9 mouse cellular contexts compared by ENCODE assay signal in genomic region chr6:51379074-51379473, GRCm38 (mm10). TPM values are rescaled to one million over a fixed set of nuclear protein-coding genes. Genes with fewer than 3 reads are reported as not detected.
DNase-seq lines count a peak whose midpoint lies in the region; ATAC-seq lines count a peak whose summit lies in the region.
"Had no signal": no experiment of that assay in that cellular context is flagged by ENCODE, and none has a peak within 500 bp of the region (broad histone marks: within the 10 kb centered on the region; RNA-seq: fewer than 3 reads in every experiment).

No protein-coding gene starts in this region.

- H3K4me1 ChIP-seq in kidney, embryonic 14.5 days (ENCODE audit: control insufficient read depth, insufficient read depth, low read length) = no peaks in the 10 kb centered on the region
- H3K4me1 ChIP-seq in hindbrain, embryonic 15.5 days (replicated peaks) = peaks cover 12% of the 10 kb centered on the region
- peaks cover 15% of the 10 kb centered on the region; the same call in 1 of the 2 replicates for H3K4me1 ChIP-seq in midbrain, embryonic 15.5 days

- no peaks in the 10 kb centered on the region for H3K36me3 ChIP-seq in kidney, embryonic 14.5 days (ENCODE audit: control insufficient read depth, insufficient read depth, low read length)
- no peaks in the 10 kb centered on the region for H3K36me3 ChIP-seq in hindbrain, embryonic 15.5 days
- no peaks in the 10 kb centered on the region for H3K36me3 ChIP-seq in midbrain, embryonic 15.5 days (replicated peaks)
- H3K36me3 ChIP-seq: G1E had no signal

- 0 out of 2 replicates have a peak, but pooled peaks have one; percentile 60 for ATAC-seq in kidney, embryonic 14.5 days (ENCODE audit: low FRiP score, low TSS enrichment)
- no peak for ATAC-seq in hindbrain, embryonic 15.5 days (ENCODE audit: low FRiP score, low read depth)
- ATAC-seq in midbrain, embryonic 15.5 days (replicated peaks) = peak; percentile 52; the same call in 1 of the 2 replicates
- no peak for ATAC-seq in monocyte, adult 5-6 weeks (replicated peaks; ENCODE audit: insufficient number of reproducible peaks, low FRiP score, low TSS enrichment, poor library complexity, severe bottlenecking)
- ATAC-seq in granulocyte monocyte progenitor cell, adult 5-6 weeks (replicated peaks; ENCODE audit: poor library complexity, severe bottlenecking) = no peak

- WGBS in kidney, embryonic 14.5 days = 21% methylated on average over 5 of the region's 5 CpGs
- 4% methylated on average over 5 of the region's 5 CpGs for WGBS in hindbrain, embryonic 15.5 days
- 9% methylated on average over 5 of the region's 5 CpGs for WGBS in midbrain, embryonic 15.5 days

- H3K27ac ChIP-seq in kidney, embryonic 14.5 days (ENCODE audit: low read depth, low read length) = peak overlapping the region; percentile 88
- peak overlapping the region; percentile 96 for H3K27ac ChIP-seq in hindbrain, embryonic 15.5 days (replicated peaks)
- H3K27ac ChIP-seq in midbrain, embryonic 15.5 days = peak overlapping the region; percentile 95

- H3K4me2 ChIP-seq in kidney, embryonic 14.5 days (replicated peaks; ENCODE audit: low read depth, low read length) = peak overlapping the region; percentile 53
- peak overlapping the region; percentile 56 for H3K4me2 ChIP-seq in hindbrain, embryonic 15.5 days
- H3K4me2 ChIP-seq in midbrain, embryonic 15.5 days = peak overlapping the region; percentile 49

- no peaks in the 10 kb centered on the region for H3K9me3 ChIP-seq in kidney, embryonic 14.5 days (ENCODE audit: control insufficient read depth, low read length)
- no peaks in the 10 kb centered on the region for H3K9me3 ChIP-seq in hindbrain, embryonic 15.5 days
- H3K9me3 ChIP-seq in midbrain, embryonic 15.5 days = no peaks in the 10 kb centered on the region
- H3K9me3 ChIP-seq: G1E had no signal

- no peak for DNase-seq in kidney, adult 8-10 months
- peak; percentile 66 for DNase-seq in embryo, embryonic 10.5 days (ENCODE audit: low spot score)
- no peak for DNase-seq in cerebellum, postnatal 14 days

- H3K27me3 ChIP-seq in kidney, embryonic 14.5 days (ENCODE audit: control insufficient read depth, insufficient read depth, low read length) = no peaks in the 10 kb centered on the region
- H3K27me3 ChIP-seq in hindbrain, embryonic 15.5 days = no peaks in the 10 kb centered on the region
- no peaks in the 10 kb centered on the region for H3K27me3 ChIP-seq in midbrain, embryonic 15.5 days (replicated peaks)

- peak overlapping the region; percentile 41; the same call in 1 of the 2 replicates for H3K4me3 ChIP-seq in kidney, embryonic 14.5 days (ENCODE audit: low read length)
- peak overlapping the region; percentile 39 for H3K4me3 ChIP-seq in hindbrain, embryonic 15.5 days
- H3K4me3 ChIP-seq in midbrain, embryonic 15.5 days = peak overlapping the region; percentile 38

- H3K9ac ChIP-seq in kidney, embryonic 14.5 days (ENCODE audit: low read depth, low read length) = peak overlapping the region; percentile 75
- H3K9ac ChIP-seq in hindbrain, embryonic 15.5 days = peak overlapping the region; percentile 47
- peak overlapping the region; percentile 59 for H3K9ac ChIP-seq in midbrain, embryonic 15.5 days

RNA-seq across cellular contexts. Expression of gene Nfe2l3, which starts 53.4 kb away (rescaled TPM):
- polyA plus RNA-seq in kidney, embryonic 14.5 days (2014; fragmentation: Nextera tagmentation; extraction: Ambion mirVana) = 2.0 and 2.2 TPM in 2 replicates
- 7.4 and 7.5 TPM in 2 replicates for polyA plus RNA-seq in hindbrain, embryonic 15.5 days (2015; fragmentation: Nextera tagmentation; extraction: Ambion mirVana)
- polyA plus RNA-seq in midbrain, embryonic 15.5 days (2015; fragmentation: Nextera tagmentation; extraction: Ambion mirVana) = 8.2 and 8.6 TPM in 2 replicates
- 0.10 to 0.68 TPM in 2 of 3 replicates, not detected in the other for total RNA-seq in monocyte, adult 5-6 weeks (2017)
- not detected in 2 replicates for total RNA-seq in granulocyte monocyte progenitor cell, adult 5-6 weeks (2014; fragmentation: Nextera tagmentation)
- total RNA-seq in granulocyte monocyte progenitor cell, adult 5-6 weeks (2017) = 0.73 TPM in 1 of 2 replicates, not detected in the other
- polyA plus RNA-seq: G1E had no signal

Comparison
In these comparisons a context has a peak if more than half of its experiments do, and no peak if none do; other contexts are left out.
1. ATAC-seq: peak in kidney, embryonic 14.5 days (single experiment) and midbrain, embryonic 15.5 days (single experiment); none in hindbrain, embryonic 15.5 days (single experiment), monocyte, adult 5-6 weeks (single experiment) and granulocyte monocyte progenitor cell, adult 5-6 weeks (single experiment).
2. Peak in every context shown above with its lines, with median percentiles within 50 percentile points of each other: H3K27ac ChIP-seq, H3K4me2 ChIP-seq, H3K4me3 ChIP-seq and H3K9ac ChIP-seq.